Comparison of ENCODE assay signal across 17 mouse cellular contexts in the genomic region with DNA sequence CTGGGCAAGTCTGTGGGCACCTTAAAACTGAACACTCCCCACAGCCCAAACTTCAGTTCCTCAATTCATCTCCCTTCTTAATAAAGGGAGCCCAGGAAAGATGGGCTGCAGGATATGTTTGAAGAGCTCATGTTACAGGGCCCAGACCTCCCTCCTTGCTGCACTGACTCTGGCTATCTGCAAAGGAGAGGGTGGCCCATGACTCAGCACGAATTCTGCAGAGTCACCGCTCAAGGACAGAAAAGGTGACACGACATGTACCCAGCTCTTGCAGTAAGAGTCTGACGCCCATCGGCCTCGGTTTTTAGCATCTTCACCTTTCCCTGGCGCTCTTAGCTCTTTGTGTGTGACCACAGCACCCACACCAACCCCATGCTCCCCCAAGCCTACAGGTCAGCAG. TPM values are rescaled to one million over a fixed set of nuclear protein-coding genes. Genes with fewer than 3 reads are reported as not detected.
DNase-seq lines count a peak whose midpoint lies in the region; ATAC-seq and TF ChIP-seq lines count a peak whose summit lies in the region.
"Had no signal": no experiment of that assay in that cellular context is flagged by ENCODE, and none has a peak within 500 bp of the region (broad histone marks: within the 10 kb centered on the region; RNA-seq: fewer than 3 reads in every experiment).

No protein-coding gene starts in this region.

- no peaks in the 10 kb centered on the region for H3K4me1 ChIP-seq in liver, postnatal 0 days (ENCODE audit: insufficient read depth)
- H3K4me1 ChIP-seq in midbrain, embryonic 16.5 days (ENCODE audit: control insufficient read depth, insufficient read depth, low read length) = no peaks in the 10 kb centered on the region
- H3K4me1 ChIP-seq in midbrain, postnatal 0 days (ENCODE audit: insufficient read depth, low read length) = no peaks in the 10 kb centered on the region
- H3K4me1 ChIP-seq: limb, embryonic 13.5 days had no signal

- no peak overlapping the region for H3K4me2 ChIP-seq in liver, postnatal 0 days (ENCODE audit: low read depth, low read length)
- no peak overlapping the region for H3K4me2 ChIP-seq in midbrain, embryonic 16.5 days (ENCODE audit: low read length)
- no peak overlapping the region for H3K4me2 ChIP-seq in midbrain, postnatal 0 days (ENCODE audit: low read depth, low read length, poor library complexity, severe bottlenecking)
- H3K4me2 ChIP-seq: limb, embryonic 13.5 days had no signal

- no peak overlapping the region for H3K4me3 ChIP-seq in liver, postnatal 0 days (ENCODE audit: low read depth, low read length)
- H3K4me3 ChIP-seq in midbrain, embryonic 16.5 days (ENCODE audit: low read depth, low read length) = no peak overlapping the region
- no peak overlapping the region for H3K4me3 ChIP-seq in midbrain, postnatal 0 days (ENCODE audit: low read depth, low read length)
- H3K4me3 ChIP-seq: erythroblast, embryonic 14.5 days; left cerebral cortex, adult 2 months; limb, embryonic 13.5 days had no signal

- no peaks in the 10 kb centered on the region for H3K27me3 ChIP-seq in liver, postnatal 0 days (ENCODE audit: insufficient read depth, low read length)
- no peaks in the 10 kb centered on the region for H3K27me3 ChIP-seq in midbrain, embryonic 16.5 days (ENCODE audit: control insufficient read depth, insufficient read depth, low read depth, low read length)
- no peaks in the 10 kb centered on the region for H3K27me3 ChIP-seq in midbrain, postnatal 0 days (ENCODE audit: insufficient read depth, low read length)

- DNase-seq in embryo, embryonic 10.5 days (ENCODE audit: low spot score) = peak; percentile 18
- DNase-seq in embryo, embryonic 9.5 days (ENCODE audit: extremely low spot score) = no peak
- peak; percentile 53 for DNase-seq in R1 (ENCODE audit: low read depth, low spot score)
- DNase-seq in c-Kit-positive CD71-positive TER-119-positive erythroid progenitor cells, embryonic 14.5 days (ENCODE audit: low spot score) = peak; percentile 43
- DNase-seq in liver, postnatal 0 days = peak; percentile 33
- DNase-seq in right cerebral cortex, postnatal 14 days = no peak
- DNase-seq in midbrain, postnatal 0 days (ENCODE audit: low spot score) = no peak
- DNase-seq: cerebellum, postnatal 36 days; kidney, postnatal 36 days; right cerebral cortex, adult 18-20 months had no signal

- TF ChIP-seq EP300 in liver, postnatal 0 days (IDR thresholded peaks at IDR 0.05; ENCODE audit: low read depth) = no peak

- WGBS in liver, postnatal 0 days (ENCODE audit: insufficient replicate concordance) = 63% methylated on average over 7 of the region's 7 CpGs
- WGBS in midbrain, embryonic 16.5 days = 85% methylated on average over 7 of the region's 7 CpGs
- WGBS in midbrain, postnatal 0 days = 78% methylated on average over 7 of the region's 7 CpGs

- no peaks in the 10 kb centered on the region for H3K9me3 ChIP-seq in liver, postnatal 0 days (ENCODE audit: low read length)
- H3K9me3 ChIP-seq in midbrain, embryonic 16.5 days (replicated peaks; ENCODE audit: control insufficient read depth, low read length, poor library complexity, severe bottlenecking) = no peaks in the 10 kb centered on the region
- no peaks in the 10 kb centered on the region for H3K9me3 ChIP-seq in midbrain, postnatal 0 days (ENCODE audit: low read length)
- H3K9me3 ChIP-seq: limb, embryonic 13.5 days had no signal

- no peak for TF ChIP-seq CTCF in liver, postnatal 0 days (IDR thresholded peaks at IDR 0.05; ENCODE audit: low read depth)
- TF ChIP-seq CTCF in midbrain, postnatal 0 days (IDR thresholded peaks at IDR 0.05) = no peak

- H3K9ac ChIP-seq in liver, postnatal 0 days (replicated peaks) = no peak overlapping the region
- no peak overlapping the region for H3K9ac ChIP-seq in midbrain, embryonic 16.5 days (ENCODE audit: low read depth, low read length)
- no peak overlapping the region for H3K9ac ChIP-seq in midbrain, postnatal 0 days (replicated peaks; ENCODE audit: low read length, poor library complexity, severe bottlenecking)
- H3K9ac ChIP-seq: limb, embryonic 13.5 days had no signal

- 0 out of 2 replicates have a peak, but pooled peaks have one; percentile 51 for ATAC-seq in liver, postnatal 0 days
- ATAC-seq in midbrain, embryonic 16.5 days = no peak
- no peak for ATAC-seq in midbrain, postnatal 0 days (ENCODE audit: low FRiP score)
- ATAC-seq: intestine, postnatal 0 days had no signal

- H3K36me3 ChIP-seq in liver, postnatal 0 days (replicated peaks; ENCODE audit: insufficient read depth, low read length) = no peaks in the 10 kb centered on the region
- peaks cover 12% of the 10 kb centered on the region for H3K36me3 ChIP-seq in midbrain, embryonic 16.5 days (ENCODE audit: control insufficient read depth, insufficient read depth, low read length)
- peaks cover 35% of the 10 kb centered on the region for H3K36me3 ChIP-seq in midbrain, postnatal 0 days (ENCODE audit: insufficient read depth, low read length)

- no peak overlapping the region for H3K27ac ChIP-seq in liver, postnatal 0 days (ENCODE audit: low read depth)
- H3K27ac ChIP-seq in midbrain, embryonic 16.5 days (ENCODE audit: low read length) = no peak overlapping the region
- no peak overlapping the region for H3K27ac ChIP-seq in midbrain, postnatal 0 days (ENCODE audit: low read depth, low read length)
- H3K27ac ChIP-seq: left cerebral cortex, adult 2 months; limb, embryonic 13.5 days had no signal

RNA-seq across cellular contexts. Expression of a gene that starts 11.1 kb away (rescaled TPM):
- polyA plus RNA-seq in liver, postnatal 0 days (2015; fragmentation: Nextera tagmentation; extraction: Ambion mirVana) = 0.01 and 0.11 TPM in 2 replicates
- polyA plus RNA-seq in midbrain, embryonic 16.5 days (2015; fragmentation: Nextera tagmentation; extraction: Ambion mirVana) = 8.5 and 8.7 TPM in 2 replicates
- 44.6 and 49.3 TPM in 2 replicates for total RNA-seq in midbrain, postnatal 0 days (2014; rRNA removed)
- 7.2 and 7.7 TPM in 2 replicates for polyA plus RNA-seq in midbrain, postnatal 0 days (2015; fragmentation: Nextera tagmentation; extraction: Ambion mirVana)
- total RNA-seq: granulocyte monocyte progenitor cell, adult 5-6 weeks had no signal
- polyA plus RNA-seq: erythroblast, embryonic 14.5 days had no signal

RNA-seq across cellular contexts. Expression of a gene that starts 29.0 kb away (rescaled TPM):
- polyA plus RNA-seq in liver, postnatal 0 days (2015; fragmentation: Nextera tagmentation; extraction: Ambion mirVana) = 0.07 and 0.11 TPM in 2 replicates
- polyA plus RNA-seq in midbrain, embryonic 16.5 days (2015; fragmentation: Nextera tagmentation; extraction: Ambion mirVana) = 0.63 and 0.68 TPM in 2 replicates
- total RNA-seq in midbrain, postnatal 0 days (2014; rRNA removed) = 2.1 and 2.6 TPM in 2 replicates
- 0.80 and 0.96 TPM in 2 replicates for polyA plus RNA-seq in midbrain, postnatal 0 days (2015; fragmentation: Nextera tagmentation; extraction: Ambion mirVana)
- total RNA-seq: granulocyte monocyte progenitor cell, adult 5-6 weeks; hematopoietic stem cell, adult 5-6 weeks had no signal
- polyA plus RNA-seq: erythroblast, embryonic 14.5 days had no signal

RNA-seq across cellular contexts. Expression of a gene that starts 38.1 kb away (rescaled TPM):
- polyA plus RNA-seq in liver, postnatal 0 days (2015; fragmentation: Nextera tagmentation; extraction: Ambion mirVana) = not detected in 2 replicates
- 0.19 and 0.23 TPM in 2 replicates for polyA plus RNA-seq in midbrain, embryonic 16.5 days (2015; fragmentation: Nextera tagmentation; extraction: Ambion mirVana)
- total RNA-seq in midbrain, postnatal 0 days (2014; rRNA removed) = 0.09 and 0.33 TPM in 2 replicates
- polyA plus RNA-seq in midbrain, postnatal 0 days (2015; fragmentation: Nextera tagmentation; extraction: Ambion mirVana) = 0.10 and 0.21 TPM in 2 replicates
- total RNA-seq: granulocyte monocyte progenitor cell, adult 5-6 weeks; hematopoietic stem cell, adult 5-6 weeks; left cerebral cortex, adult 2 months had no signal
- polyA plus RNA-seq: erythroblast, embryonic 14.5 days; limb, embryonic 13.5 days had no signal

Comparison
In these comparisons a context has a peak if more than half of its experiments do, and no peak if none do; other contexts are left out.
1. DNase-seq: peak in embryo, embryonic 10.5 days (single experiment), R1 (single experiment), c-Kit-positive CD71-positive TER-119-positive erythroid progenitor cells, embryonic 14.5 days (single experiment) and liver, postnatal 0 days (single experiment); none in embryo, embryonic 9.5 days (single experiment), right cerebral cortex, postnatal 14 days (single experiment) and midbrain, postnatal 0 days (single experiment).